Mouse (Mus musculus): ENCODE data around the gene Csf2.

DNA sequence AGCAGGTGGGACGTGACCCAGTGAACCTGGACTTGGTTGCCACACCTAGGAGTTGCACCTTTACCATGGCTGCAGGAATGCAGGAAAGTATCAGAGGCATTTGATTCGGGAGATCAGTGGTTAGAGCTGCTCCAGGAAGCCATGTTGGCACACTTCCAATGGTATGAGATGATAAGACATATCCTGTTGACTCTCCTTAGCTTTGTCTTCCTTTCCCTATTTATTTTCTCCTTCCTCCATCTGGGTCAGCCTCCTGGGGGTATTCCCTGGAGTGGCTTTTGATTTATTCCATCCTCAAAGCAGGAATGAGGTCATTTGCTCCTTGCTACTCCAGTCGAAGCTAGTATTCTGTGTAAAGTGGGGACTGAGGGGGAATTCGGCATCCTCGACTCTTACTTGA, 42.5 kb downstream of the Csf2 start:
- TF ChIP-seq POLR2A (IDR thresholded peaks at IDR 0.05; ENCODE audit: low read depth, low read length) (no peak), CTCF (conservative IDR thresholded peaks at IDR 0.05; ENCODE audit: insufficient read depth, insufficient read length, low read depth, low read length) (no peak)
